Mouse (Mus musculus) bone marrow macrophage, adult 2 months (primary cell): Measurements from ENCODE around the gene Pgm1.

Experiments used
- CTCF ChIP-seq: IDR thresholded peaks from 2 replicates; pipeline ENCODE4 v1.5.1; 2012; ENCODE audit warnings: low read depth, mild to moderate bottlenecking, low read length, moderate library complexity
- POLR2A ChIP-seq: IDR thresholded peaks from 2 replicates; pipeline ENCODE4 v1.6.1; 2012; ENCODE audit warnings: mild to moderate bottlenecking, low read depth, low read length, borderline replicate concordance

DNA sequence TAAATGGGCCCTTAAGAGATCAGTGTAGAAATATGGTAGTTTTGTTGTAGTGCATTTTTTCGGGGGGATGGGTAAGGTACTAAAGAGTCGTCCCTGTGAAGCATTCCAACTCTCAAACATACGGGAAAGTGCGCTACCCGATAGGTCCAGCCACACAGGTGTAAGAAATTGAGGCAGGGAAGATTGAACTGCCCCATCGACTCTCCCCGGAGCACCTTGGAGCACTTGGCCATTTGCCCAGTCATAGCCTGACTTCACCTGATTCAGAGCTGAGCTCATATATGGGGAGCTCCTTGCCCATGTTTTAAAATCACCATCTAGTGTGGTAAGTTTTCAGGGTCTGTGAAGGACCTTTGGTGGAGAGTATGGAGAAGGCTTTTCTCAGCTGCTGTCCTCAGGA is 5.6 kb downstream of the Pgm1 start:
- no peak for TF ChIP-seq CTCF
- TF ChIP-seq POLR2A = no peak
